Mouse (Mus musculus) neural tube, postnatal 0 days (tissue): Measurements from ENCODE around the gene Ceacam20. TPM values are rescaled to one million over a fixed set of nuclear protein-coding genes. Genes with fewer than 3 reads are reported as not detected.

Source experiments
- polyA plus RNA-seq: library from polyadenylated mRNA; unstranded; fragments of >200 nt; fragmentation: Nextera tagmentation; extraction: Ambion mirVana; gene quantifications from 2 replicates; pipeline ENCODE4 v1.2.1, GENCODE M21; 2015

The Ceacam20 gene
- not detected in 2 replicates for polyA plus RNA-seq

GRCm38 (mm10) chr7:19964985-19965579, at the start of gene Ceacam20:
TSS of gene Ceacam20 (plus strand) at chr7:19965412.

DNA sequence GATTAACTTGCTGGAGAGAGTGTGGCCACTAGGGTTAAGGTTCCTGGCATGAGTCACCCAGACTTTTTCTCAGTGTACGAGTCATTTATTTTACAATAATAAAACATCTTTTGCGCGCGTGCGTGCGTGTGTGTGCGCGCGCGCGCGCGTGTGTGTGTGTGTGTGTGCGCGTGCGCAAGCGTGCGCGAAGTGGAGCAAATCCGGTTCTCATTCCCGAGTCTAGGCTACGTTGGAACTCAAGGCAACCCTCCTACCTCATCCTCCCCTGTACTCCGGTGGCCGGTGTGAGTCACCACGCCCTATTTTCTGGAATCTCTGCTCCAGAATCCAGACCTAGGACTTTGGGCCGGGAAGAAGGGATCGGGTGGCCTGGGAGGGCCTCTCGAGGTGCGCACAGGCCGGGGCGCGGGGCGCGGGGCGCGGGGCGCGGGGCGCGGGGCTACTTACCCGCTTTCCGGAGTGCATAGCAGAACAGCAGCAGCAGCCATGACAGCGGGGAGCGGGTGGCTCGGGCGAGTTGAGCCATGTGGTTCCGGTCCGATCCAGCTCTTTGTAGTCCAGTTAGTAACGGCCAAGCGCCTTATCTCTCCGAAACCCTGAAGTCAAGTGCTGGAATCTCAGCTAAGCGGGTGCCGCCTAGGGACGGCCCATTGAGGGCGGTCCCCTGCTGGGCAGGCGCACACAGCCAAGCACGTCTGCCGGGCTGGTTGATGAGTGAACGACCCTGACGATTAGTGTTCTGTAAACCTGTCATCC, 44.5 kb upstream of the Ceacam20 start, which contains the start of gene Pvr:
Gene Pvr, minus strand, starts transcription at position 655 of the 756 bp plus-strand sequence.

DNA sequence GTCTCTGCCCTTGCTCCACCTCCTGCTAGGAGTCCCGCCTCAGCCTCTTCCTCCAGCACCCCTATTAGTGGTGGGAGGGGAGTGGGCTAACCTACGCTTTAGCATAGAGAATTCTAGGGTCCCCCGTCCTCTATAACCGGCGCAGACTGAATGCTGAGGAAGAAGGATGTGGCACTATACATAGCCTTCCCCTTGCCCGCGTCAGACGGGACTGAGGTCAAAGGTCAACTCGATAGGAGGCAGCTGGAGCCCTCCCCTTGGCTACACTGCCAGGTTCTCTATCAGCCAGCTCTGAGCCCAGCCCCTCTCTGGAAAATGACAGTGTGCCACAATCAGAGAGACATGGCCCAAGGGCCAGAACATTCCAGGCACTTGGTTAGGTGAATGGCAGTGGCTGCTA, 14.6 kb upstream of the Ceacam20 start, which contains the start of gene Igsf23:
Gene Igsf23, minus strand, starts transcription at position 168 of the 400 bp plus-strand sequence.

DNA sequence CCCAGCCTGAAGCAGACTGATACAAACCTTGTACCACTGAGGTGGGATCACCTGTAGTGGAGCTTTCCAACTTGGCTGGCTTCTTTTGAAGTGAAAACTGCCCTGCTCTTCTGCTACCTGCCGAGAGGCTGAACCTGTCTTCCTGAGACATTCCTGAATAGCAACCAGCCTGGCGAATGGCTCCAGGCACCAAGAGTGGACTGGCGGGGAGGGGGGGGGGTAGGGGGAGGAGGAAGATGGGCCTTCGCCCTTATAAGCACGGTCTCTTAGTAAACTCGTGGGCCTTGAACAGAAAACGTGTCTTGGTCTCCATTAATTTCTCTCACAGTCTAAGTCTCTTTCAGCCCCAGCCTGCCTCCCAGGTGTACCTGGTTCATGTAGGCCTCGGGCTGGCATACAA, 26.0 kb downstream of the Ceacam20 start, which contains the start of gene Nlrp9b:
Gene Nlrp9b, plus strand, starts transcription at position 301 of the 400 bp plus-strand sequence.

Other genes starting within 250 kb of the Ceacam20 start
- 179 and 192 TPM in 2 replicates for gene Tomm40, start 250.0 kb upstream of the Ceacam20 start, polyA plus RNA-seq
- gene Nectin2, start 214.9 kb upstream of the Ceacam20 start, polyA plus RNA-seq: 52.6 and 57.8 TPM in 2 replicates
- gene Bcam, start 194.4 kb upstream of the Ceacam20 start, polyA plus RNA-seq: 38.7 and 44.4 TPM in 2 replicates
- gene Cblc, start 168.6 kb upstream of the Ceacam20 start, polyA plus RNA-seq: 0.68 and 0.80 TPM in 2 replicates
- 0.94 and 1.2 TPM in 2 replicates for gene Bcl3, start 142.6 kb upstream of the Ceacam20 start, polyA plus RNA-seq
- gene Gm19345, start 113.4 kb upstream of the Ceacam20 start, polyA plus RNA-seq: 17.7 and 18.9 TPM in 2 replicates
- 0.43 and 0.71 TPM in 2 replicates for gene Ceacam16, start 104.1 kb upstream of the Ceacam20 start, polyA plus RNA-seq
- not detected in 2 replicates for gene Ceacam19, start 77.4 kb upstream of the Ceacam20 start, polyA plus RNA-seq
- 7.1 and 8.5 TPM in 2 replicates for gene Pvr, start 44.3 kb upstream of the Ceacam20 start, polyA plus RNA-seq
- gene Igsf23, start 14.7 kb upstream of the Ceacam20 start, polyA plus RNA-seq: not detected in 2 replicates
- gene Nlrp9b, start 26.1 kb downstream of the Ceacam20 start, polyA plus RNA-seq: not detected in 2 replicates
- not detected in 2 replicates for gene Vmn1r91, start 134.3 kb downstream of the Ceacam20 start, polyA plus RNA-seq
- not detected in 2 replicates for gene Gm16442, start 157.2 kb downstream of the Ceacam20 start, polyA plus RNA-seq
- gene Vmn1r93, start 173.7 kb downstream of the Ceacam20 start, polyA plus RNA-seq: not detected in 2 replicates
- gene Vmn1r94, start 203.0 kb downstream of the Ceacam20 start, polyA plus RNA-seq: not detected in 2 replicates
- not detected in 2 replicates for gene Vmn1r95, start 228.3 kb downstream of the Ceacam20 start, polyA plus RNA-seq
- not detected in 2 replicates for gene Gm6164, start 240.2 kb downstream of the Ceacam20 start, polyA plus RNA-seq